Mouse (Mus musculus): Measurements from ENCODE around the gene Gm21962.
"Not testable (repeated sequence)": the region's sequence is repeated elsewhere in the genome, so short reads cannot be mapped to it uniquely, and the experiment has no call there.

The Gm21962 gene

DNA sequence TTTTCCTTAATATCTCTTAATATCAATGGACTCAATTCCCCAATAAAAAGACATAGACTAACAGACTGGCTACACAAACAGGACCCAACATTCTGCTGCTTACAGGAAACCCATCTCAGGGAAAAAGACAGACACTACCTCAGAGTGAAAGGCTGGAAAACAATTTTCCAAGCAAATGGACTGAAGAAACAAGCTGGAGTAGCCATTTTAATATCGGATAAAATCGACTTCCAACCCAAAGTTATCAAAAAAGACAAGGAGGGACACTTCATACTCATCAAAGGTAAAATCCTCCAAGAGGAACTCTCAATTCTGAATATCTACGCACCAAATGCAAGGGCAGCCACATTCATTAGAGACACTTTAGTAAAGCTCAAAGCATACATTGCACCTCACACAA, at the start of gene Gm21962:
Gm21962 (plus strand) TSS at position 301 of the 400 bp plus-strand sequence.
- DNase-seq (ENCODE audit: low spot score) = not testable (repeated sequence)

DNA sequence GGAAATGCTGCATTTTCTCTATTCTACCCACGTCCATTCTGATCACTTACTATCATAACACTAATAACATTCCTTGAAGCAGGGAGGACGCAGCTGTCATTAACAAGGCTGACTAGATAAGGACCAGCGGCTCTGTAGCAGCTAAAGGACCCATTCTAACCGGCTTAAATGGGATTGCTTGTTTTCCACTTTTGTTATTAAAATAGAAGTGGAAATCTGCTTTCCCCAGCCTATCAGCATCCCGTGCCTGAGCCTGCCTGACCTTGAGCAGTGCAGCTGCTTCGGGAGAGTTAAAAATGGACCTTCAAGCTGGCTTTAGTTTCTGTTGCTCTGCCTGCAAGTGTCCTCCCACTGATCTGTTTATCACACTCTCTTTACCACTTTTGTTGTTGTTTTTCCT, 49.2 kb upstream of the Gm21962 start:
- no peak for DNase-seq (ENCODE audit: low spot score)

DNA sequence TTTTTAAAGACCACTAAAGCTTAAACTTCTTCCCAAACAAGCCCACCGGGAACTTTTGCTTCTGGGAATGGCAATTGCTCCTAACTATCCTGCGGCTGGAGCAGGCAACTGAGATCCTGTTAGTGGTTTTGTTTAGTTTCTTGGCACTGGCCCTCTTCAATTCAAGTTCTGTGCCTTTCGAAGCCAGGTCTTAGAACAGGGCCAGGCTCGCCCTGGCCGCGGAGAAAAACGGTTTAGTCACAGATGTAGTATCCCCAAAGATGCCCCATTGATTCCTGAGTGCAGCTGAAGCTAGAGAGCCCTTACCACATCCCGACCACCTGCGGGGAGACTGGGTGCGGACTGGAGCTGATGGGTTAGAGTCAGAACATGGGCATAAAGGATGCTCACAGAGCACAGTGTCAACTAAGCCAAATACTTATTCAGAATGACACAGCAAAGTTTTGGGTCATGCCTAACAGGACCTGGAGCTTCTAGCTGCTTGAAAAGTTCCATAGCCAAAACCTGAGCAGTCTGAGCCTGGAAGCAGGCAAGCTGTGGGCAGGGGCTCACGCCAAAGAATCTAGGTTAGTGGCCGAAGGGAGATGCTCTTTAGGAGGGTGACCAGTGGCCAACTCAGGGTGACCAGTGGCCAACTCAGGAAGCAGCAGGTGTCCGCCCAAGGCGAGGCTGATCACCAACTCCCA, 48.3 kb upstream of the Gm21962 start:
- DNase-seq (ENCODE audit: low spot score) = no peak

DNA sequence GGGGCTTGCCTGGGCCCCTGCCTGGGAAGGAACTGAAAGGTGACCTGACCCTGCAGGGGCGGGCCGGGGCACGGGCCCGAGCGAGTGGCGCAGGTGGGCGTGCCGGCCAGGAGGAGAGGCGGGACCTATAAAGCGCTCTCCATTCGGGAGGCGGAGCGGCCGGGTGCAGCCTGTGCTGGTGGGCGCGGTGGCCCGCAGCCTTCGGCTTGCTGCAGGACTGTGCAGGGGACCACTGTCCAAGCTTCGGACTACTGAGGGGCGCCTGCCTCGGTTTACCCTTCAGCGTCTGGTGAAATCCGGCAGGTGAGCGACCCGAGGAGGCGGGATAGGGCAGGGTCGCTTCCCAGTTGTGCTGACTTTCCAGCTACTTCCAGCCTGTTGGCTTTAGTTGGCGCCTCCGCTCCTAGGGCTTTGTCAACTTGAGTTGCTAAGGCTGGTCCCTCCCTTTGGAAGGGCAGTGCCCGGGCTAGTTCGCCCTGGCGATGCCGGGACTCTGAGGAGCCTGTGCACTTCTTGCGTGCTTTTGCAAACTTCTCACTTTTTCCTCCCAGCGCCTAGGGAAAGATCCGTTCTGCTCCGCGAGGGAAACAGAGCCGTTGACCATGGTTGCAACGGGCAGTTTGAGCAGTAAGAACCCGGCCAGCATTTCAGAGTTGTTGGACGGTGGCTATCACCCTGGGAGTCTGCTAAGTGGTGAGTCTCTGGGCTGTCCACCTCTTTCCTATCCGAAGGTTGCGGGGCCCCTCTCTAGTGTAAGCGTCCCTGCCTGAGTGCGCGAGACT, 47.6 kb upstream of the Gm21962 start:
- peak; percentile 61 for DNase-seq (ENCODE audit: low spot score)

DNA sequence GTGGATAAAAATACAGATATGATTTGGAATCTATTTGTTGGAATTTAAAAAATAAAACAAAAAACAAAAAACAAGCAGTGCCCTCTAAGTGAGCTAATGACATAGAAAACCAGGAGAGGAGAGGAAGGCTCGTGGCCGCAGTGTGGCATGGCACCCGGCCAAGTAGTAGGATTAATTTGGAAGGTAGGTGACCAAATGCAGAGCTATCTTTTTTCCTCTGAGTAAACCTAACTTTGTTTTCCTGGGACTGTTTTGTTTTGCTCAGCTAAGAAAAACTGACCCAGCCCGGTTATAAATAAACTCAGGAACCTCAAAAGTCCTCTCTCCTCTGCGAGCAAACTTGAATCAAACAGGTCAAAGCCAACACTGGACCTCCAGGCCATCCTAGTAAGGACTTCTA, 46.3 kb upstream of the Gm21962 start:
- DNase-seq (ENCODE audit: low spot score) = no peak

DNA sequence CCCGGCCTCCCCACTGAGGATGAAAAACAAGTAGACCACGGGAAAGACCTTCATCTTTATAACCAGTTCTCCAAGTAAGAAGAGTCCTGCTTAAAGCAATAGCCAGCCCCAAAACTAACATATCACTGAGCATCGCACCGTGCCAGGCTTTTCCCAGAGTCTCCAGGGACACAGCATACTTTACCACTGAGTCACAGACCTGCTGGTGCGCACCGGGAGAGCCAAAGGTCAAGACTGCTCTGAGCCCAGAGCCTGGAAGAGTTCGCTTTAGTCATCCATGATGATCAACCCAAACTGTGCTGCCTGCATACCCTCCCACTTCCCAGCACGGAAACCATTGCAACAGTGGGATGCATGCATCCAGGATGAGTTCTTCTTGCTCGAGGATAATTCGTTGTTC, 37.6 kb upstream of the Gm21962 start:
- no peak for DNase-seq (ENCODE audit: low spot score)

DNA sequence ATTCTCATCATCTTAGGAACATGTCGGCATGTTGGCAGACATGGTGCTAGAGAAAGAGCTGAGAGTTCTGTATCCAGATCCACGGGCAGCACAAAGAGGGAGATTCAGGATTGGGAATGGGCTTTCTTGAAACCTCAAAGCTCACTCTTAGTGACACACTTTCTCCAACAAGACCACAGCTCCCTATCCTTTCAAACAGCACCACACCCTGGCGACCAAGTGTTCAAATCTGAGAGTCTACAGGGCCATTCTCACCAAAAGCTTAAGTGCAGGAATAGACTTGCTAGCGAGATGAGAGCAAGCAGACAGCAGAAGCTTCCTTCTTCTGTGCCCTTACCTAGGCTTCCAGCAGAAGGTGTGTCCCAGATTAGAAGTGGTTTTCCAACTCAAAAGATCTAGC, 34.8 kb upstream of the Gm21962 start:
- DNase-seq (ENCODE audit: low spot score) = no peak

DNA sequence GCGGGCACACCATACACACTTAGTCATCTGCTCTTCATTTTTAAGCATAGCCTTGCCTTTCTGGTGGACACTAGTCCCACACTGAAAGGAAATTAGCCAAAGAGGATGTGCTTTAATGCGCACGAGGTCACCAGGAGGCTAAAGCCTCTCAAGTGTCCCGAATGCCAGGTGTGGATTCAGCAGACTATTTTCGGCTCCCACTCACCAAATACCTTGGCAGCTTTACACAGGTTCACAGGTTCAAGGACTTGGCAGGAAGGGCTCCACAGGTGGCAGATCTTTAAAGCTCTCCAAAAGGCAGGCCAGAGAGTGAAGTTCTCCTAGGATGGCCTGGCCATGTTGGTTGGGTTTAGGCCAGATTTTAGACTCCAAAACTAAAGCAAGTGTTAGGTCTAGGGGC, 30.1 kb upstream of the Gm21962 start:
- no peak for DNase-seq (ENCODE audit: low spot score)

DNA sequence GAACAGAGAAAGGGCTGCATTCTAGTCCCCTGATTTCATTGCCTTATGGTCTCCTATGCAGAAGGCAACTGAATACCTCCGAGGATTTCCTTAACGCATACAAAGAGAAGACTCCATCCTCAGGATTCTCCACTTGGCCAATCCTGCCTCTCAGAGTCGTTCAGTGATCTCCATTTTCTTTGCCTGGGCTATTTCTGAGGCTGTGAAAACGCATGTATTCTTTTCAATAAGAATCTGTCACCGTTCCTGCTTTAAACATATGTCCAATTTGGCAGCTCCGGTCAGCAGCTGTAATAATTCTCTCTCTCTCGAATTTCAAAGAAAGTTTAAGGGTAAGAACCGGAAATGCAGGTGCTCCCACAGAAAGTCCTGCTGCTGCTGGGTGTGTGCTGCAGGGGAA, 29.2 kb upstream of the Gm21962 start:
- no peak for DNase-seq (ENCODE audit: low spot score)

DNA sequence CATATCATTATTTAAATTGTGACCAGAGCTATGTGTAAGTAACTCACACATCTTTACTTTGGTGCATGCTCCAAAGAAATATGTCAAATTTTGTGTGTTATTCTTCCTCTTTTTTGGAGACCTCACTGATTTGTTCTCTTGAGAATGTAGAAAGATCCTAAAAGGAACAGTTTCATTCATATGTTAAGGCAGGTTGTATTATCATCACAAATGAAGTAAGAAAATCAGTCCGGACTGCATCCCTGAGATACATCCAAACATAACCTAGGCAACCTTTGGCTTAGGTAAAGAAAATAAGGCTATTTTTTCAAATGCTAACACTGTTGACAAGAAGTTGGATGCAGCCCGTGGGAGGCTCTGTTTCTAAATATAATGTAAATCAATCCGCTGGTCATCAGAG, 28.8 kb upstream of the Gm21962 start:
- no peak for DNase-seq (ENCODE audit: low spot score)

DNA sequence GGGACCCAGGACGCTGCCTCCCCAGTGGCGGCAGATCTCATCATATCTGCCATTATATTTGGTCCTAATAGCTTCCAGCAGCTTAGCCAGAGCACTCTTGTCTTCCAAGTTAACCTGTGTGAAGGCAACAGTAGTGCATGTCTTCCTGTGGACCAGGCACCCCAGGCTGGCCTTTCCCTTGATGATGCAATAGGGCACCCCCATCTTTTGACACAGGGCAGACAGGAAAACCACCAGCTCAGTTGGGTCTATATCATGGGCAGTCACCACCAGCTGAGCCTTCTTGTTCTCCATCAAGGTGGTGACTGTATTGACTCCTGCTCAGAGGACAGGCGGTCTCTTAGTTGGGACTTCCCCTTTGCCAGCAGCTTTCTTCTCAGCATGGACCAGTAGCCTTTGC, 27.2 kb upstream of the Gm21962 start:
- DNase-seq (ENCODE audit: low spot score) = no peak

DNA sequence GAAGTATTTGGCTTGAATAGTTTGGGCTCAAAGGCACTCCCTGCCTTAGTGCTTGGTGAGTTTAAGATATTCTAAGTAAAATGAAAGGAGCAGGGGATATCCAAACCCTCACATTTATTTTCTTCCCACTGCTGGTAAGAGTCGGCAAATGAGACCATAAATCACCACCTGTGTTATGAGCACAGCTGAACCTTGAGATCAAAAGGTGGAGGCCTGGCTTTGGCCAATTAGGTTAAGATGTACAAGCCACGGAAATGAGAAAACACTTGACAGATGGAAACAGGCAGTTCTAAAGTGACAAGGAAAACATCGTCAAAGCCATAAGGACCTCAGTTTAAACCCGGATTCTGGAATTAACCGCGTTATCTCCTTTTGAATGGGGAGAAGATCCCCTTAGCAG, 26.4 kb upstream of the Gm21962 start:
- DNase-seq (ENCODE audit: low spot score) = no peak

DNA sequence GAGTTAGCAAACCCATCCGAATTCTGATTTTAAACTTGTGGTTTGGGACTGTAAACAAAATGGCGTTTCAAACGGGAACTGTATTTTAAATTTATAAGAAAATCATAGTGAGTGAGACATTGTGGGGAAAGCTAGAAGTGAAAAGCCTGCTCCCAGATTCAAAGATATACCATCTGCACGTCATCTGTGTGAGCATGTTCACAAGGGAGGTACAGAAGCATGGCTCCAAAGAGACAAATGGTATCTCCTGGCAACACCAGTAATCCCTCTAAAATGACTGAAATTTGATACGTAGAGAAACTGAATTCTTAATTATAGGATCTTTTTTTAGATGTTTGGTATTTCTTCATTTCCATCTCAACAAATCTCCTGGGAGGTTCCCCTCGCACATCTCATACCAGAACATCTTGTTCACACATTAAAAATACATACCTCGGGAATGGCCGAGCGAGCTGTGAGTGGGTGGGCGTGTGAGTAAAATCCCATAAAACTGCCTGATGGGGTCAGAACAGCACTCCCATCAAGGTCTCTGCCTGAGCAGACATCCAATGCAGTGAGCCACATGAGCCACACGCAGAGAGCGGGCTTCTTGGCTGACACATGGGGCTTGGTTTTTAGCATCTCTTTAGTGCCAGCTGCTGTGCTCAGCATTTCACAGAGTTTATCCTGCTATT, 23.8 kb upstream of the Gm21962 start:
- DNase-seq (ENCODE audit: low spot score) = no peak

DNA sequence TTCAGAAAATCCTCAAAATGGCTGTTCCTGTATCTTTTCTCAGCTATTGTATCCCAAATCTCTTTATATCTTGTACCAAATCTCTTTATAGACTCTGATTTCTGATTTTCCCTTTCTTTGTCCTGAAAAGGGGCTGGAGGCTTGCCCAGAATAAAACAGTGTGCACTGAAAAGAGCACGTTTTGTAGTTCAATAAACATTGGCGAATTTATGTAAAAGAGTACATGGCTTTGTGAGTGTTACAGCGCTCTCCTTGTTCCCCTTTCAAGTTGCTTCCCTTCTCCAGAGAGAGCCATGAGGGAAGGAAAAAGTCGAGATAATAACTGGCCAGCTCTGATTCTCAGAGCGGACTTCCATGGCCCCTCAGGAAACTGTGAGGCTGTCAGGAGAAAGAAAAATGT, 22.2 kb upstream of the Gm21962 start:
- no peak for DNase-seq (ENCODE audit: low spot score)

DNA sequence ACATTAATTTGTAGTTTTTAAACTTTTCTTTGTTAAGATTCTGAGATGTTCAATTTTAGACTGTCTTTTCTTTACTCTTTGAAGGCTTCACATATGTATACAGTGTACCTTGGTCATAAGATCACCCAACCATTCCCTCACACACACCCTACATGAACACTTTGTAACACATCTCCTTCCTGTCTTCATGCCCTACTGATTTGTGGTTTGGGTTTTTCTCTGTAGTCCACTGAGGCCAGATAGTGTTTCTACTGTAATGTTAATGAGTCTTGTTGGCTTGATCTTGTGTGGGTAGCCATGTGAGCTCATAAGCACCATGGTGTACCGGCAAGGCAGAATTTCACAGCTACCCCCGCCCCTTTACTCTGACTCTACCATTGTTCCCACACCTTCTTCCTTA, 18.5 kb upstream of the Gm21962 start:
- no peak for DNase-seq (ENCODE audit: low spot score)

DNA sequence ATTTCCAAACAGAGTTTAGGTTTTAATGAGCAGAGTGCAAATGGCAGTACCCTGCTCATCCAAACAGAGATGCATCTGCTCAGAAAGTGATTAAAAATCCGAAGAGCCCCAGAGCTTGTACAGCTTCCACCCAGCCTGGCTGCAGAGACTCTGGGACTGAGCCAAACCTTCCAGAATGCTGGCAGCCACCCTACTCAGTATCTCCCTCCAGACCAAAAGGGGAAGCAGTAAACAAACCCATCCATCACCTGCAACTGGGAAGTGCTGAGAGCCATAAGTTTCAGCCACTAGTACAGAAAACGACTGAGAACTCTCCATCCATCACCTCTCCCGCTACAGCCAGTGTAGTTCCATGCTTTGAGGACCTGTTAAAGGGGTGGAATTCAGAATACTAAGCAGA, 9.6 kb downstream of the Gm21962 start:
- peak; percentile 33 for DNase-seq (ENCODE audit: low spot score)

DNA sequence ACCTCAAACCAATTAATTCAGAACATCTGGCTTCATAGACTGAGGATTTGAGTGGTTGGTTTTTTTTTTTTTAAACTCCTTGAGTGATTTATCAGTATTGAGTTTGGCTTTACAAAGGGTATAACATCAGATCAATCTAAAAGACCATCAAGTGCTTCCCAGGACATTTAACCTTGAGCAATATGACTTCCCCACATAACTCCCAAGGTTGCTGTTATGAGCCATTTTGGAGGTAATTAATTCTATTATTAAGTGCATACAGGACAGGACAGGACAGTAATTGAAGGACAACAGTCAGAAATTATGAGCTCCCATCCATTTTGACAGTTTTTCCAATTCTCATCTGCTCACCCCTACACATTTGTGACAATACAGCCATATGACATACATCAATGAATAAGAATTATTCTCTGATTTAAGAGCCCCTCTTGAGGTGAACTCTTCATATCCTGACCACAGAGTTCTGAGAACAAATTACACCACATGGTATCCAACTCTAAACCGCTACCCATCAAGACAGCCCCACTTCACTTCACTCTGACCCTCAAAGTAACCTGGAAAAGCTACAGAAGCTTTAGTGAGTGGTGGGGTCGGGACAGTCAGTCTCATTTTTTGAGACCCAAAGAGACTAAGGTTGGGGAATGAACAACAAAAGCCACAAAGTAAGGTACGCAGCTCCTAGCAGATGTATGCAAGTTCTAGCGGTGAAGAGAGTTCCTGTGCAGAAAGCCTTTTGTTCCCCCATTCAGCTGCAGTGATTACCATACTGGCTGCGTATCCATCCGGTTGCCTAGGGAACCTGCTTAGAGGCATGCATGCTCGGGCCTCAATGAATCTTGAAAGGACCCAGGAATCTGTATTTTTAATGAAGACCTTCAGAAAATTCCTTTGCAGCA, 11.8 kb downstream of the Gm21962 start:
- no peak for DNase-seq (ENCODE audit: low spot score)

DNA sequence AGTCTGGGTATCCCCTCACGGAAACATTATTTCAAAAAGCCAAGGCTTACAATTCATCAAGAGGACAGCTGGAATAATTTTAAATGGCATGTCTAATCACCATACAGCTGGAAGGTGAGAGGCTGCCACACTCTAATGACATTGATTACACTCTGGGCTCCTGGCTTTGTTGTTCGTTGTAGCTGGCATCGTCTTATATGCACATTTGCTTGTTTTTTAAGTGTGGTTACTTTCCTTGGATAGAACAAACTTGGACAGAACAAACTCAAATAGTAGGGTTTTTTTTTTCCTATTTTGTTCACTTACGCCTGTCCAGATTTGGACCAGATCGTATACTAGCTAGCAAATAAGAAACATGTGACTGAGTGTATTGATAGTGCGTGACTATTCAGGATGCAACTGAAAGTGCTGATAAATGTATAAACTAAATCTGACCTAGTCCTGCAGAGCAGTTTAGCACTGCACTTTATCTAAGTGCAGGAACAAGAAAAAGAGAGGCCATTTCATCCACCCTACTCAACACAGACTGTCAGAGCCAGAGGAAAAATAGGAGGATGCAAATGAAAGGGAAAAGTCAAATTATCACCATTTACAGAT, 12.6 kb downstream of the Gm21962 start:
- no peak for DNase-seq (ENCODE audit: low spot score)

DNA sequence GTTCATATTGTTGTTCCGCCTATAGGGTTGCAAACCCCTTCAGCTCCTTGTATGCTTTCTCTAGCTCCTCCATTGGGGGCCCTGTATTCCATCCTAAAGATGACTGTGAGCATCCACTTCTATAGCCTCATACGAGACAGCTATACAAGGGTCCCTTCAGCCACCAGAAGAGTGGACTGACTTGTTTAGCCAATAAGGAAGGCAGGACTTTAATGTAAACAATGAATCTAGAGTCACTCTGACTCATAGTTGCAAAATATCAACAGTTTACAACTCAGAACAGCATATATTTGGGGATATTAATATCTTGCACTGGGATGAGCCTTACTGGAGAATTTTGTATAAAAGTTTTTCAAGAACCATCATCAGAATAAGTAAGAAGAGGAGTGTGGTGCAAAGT, 15.6 kb downstream of the Gm21962 start:
- DNase-seq (ENCODE audit: low spot score) = no peak

DNA sequence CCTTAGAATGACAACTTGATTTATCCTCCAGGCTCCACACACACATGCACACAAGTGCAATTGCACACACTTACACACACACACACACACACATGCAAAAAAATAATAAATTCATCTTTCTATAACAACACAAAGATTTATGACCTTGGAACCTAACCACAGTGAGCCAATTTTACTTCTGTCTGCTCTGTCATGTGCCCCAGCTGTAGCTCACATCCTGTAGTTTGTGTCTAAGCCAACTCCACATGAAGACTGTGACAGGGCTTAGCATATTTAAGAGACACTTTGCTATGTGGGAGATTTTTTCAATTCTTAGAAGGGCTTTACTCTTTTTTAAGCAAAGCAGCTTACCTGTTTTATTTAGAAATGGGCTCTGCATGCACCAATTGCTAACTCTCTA, 20.2 kb downstream of the Gm21962 start:
- DNase-seq (ENCODE audit: low spot score) = no peak

DNA sequence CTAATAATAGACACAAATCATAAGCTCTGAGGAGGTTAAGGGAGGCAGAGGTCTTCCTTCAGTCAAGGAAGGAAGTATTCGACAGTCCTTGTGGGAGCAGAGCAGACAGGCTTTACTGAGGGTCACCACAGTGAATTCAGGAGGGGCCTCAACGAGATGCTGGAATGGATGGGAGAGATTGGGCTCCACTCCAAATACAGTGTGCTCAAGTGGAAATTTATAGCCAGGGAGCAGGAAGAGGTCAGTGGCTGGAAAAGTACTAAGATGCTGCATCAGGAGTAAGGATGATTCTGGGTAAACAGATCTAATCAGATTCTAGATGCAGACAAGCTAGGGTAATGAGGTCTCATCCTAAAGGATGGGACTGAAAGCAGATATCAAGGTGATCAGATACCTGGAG, 44.6 kb downstream of the Gm21962 start:
- no peak for DNase-seq (ENCODE audit: low spot score)
